Mouse (Mus musculus) C2C12 (cell line): ENCODE data around the gene Chp2. TPM values are rescaled to one million over a fixed set of nuclear protein-coding genes. Genes with fewer than 3 reads are reported as not detected.

Experiments
- H3K27me3 ChIP-seq: one replicate; pipeline ENCODE4 v1.6.1; 2011; ENCODE audit not compliant: control insufficient read depth, insufficient read depth, insufficient read length
- H3K36me3 ChIP-seq: one replicate; pipeline ENCODE4 v1.6.1; 2011; ENCODE audit not compliant: control insufficient read depth, insufficient read depth
- H3K4me3 ChIP-seq: one replicate; pipeline ENCODE4 v1.5.1; 2011; ENCODE audit warnings: mild to moderate bottlenecking, control low read depth; ENCODE audit not compliant: poor library complexity, insufficient read depth, severe bottlenecking
- H3K79me2 ChIP-seq: one replicate; pipeline ENCODE4 v1.6.1; 2011; ENCODE audit not compliant: control insufficient read depth, insufficient read depth
- H3K79me3 ChIP-seq: one replicate; pipeline ENCODE4 v1.6.1; 2011; ENCODE audit warnings: low read depth, control low read depth
- H3ac ChIP-seq: one replicate; pipeline ENCODE3; 2011; ENCODE audit warnings: low read depth; ENCODE audit not compliant: control insufficient read depth, insufficient read length
- CEBPB ChIP-seq: IDR thresholded peaks from one replicate; pipeline ENCODE4 v1.6.1; 2011; ENCODE audit warnings: low read depth, mild to moderate bottlenecking, control low read depth, moderate library complexity
- CTCF ChIP-seq: IDR thresholded peaks from one replicate; pipeline ENCODE4 v1.5.1; 2011; ENCODE audit not compliant: control insufficient read depth, insufficient read depth, insufficient read length
- FOSL1 ChIP-seq: IDR thresholded peaks from one replicate; pipeline ENCODE4 v1.8.0; 2011; ENCODE audit warnings: mild to moderate bottlenecking, low read length; ENCODE audit not compliant: poor library complexity, insufficient read depth, severe bottlenecking
- MAX ChIP-seq: IDR thresholded peaks from one replicate; pipeline ENCODE4 v1.6.1; 2011; ENCODE audit warnings: mild to moderate bottlenecking, control low read depth
- MYOD1 ChIP-seq: IDR thresholded peaks from one replicate; pipeline ENCODE4 v1.6.1; 2011; ENCODE audit warnings: low read depth; ENCODE audit not compliant: control insufficient read depth, insufficient read length
- MYOG ChIP-seq: IDR thresholded peaks from one replicate; pipeline ENCODE4 v1.6.1; 2011; ENCODE audit not compliant: control insufficient read depth, insufficient read length; ENCODE audit errors: extremely low read depth
- USF1 ChIP-seq: IDR thresholded peaks from one replicate; pipeline ENCODE4 v1.6.1; 2011; ENCODE audit warnings: low read depth, mild to moderate bottlenecking, control low read depth, moderate library complexity
- polyA plus RNA-seq: library from polyadenylated mRNA; unstranded; fragments of >200 nt; fragmentation: generic; extraction: Trizol; gene quantifications from one replicate; pipeline ENCODE4 v1.2.1, GENCODE M21; 2012; ENCODE audit warnings: missing spikeins

Chp2 gene
- polyA plus RNA-seq, 1 experiment, result not detected

- Histone ChIP-seq H3K79me3 (no peaks in the 10 kb centered on the region), H3ac (no peak overlapping the region), H3K27me3 (no peaks in the 10 kb centered on the region), H3K4me3 (no peak overlapping the region), H3K36me3 (no peaks in the 10 kb centered on the region), H3K79me2 (no peaks in the 10 kb centered on the region)
- peak; percentile 8 for TF ChIP-seq CTCF
- TF ChIP-seq CEBPB, result no peak
Measured at GRCm38 (mm10) chr7:122189484-122189883, 29.8 kb upstream of the Chp2 start.

- Histone ChIP-seq H3ac (no peak overlapping the region), H3K36me3 (no peaks in the 10 kb centered on the region), H3K4me3 (no peak overlapping the region), H3K27me3 (no peaks in the 10 kb centered on the region), H3K79me2 (no peaks in the 10 kb centered on the region), H3K79me3 (no peaks in the 10 kb centered on the region)
- no peak for TF ChIP-seq MYOD1
- no peak for TF ChIP-seq USF1
- no peak for TF ChIP-seq CTCF
- no peak for TF ChIP-seq CEBPB
- no peak for TF ChIP-seq FOSL1
- no peak for TF ChIP-seq MAX
- TF ChIP-seq MYOG, result no peak
Measured at GRCm38 (mm10) chr7:122191097-122191496, 28.2 kb upstream of the Chp2 start.

GRCm38 (mm10) chr7:122193919-122194318 is 25.4 kb upstream of the Chp2 start:
- Histone ChIP-seq H3K79me2 (no peaks in the 10 kb centered on the region), H3K79me3 (no peaks in the 10 kb centered on the region), H3K27me3 (no peaks in the 10 kb centered on the region), H3ac (no peak overlapping the region), H3K4me3 (no peak overlapping the region), H3K36me3 (no peaks in the 10 kb centered on the region)
- TF ChIP-seq USF1 (no peak), MAX (no peak), CTCF (no peak), CEBPB (no peak), MYOD1 (no peak), MYOG (no peak), FOSL1 (no peak)

GRCm38 (mm10) chr7:122196771-122197170 is 22.5 kb upstream of the Chp2 start:
- Histone ChIP-seq H3K4me3 (no peak overlapping the region), H3K27me3 (peaks cover 6% of the 10 kb centered on the region), H3ac (no peak overlapping the region), H3K79me3 (no peaks in the 10 kb centered on the region), H3K36me3 (no peaks in the 10 kb centered on the region), H3K79me2 (no peaks in the 10 kb centered on the region)
- TF ChIP-seq MYOG, result no peak
- TF ChIP-seq CTCF, result no peak
- TF ChIP-seq FOSL1, result no peak
- TF ChIP-seq MYOD1, result no peak
- TF ChIP-seq USF1, result no peak
- TF ChIP-seq CEBPB, result no peak
- TF ChIP-seq MAX, result no peak

- Histone ChIP-seq H3K27me3 (peaks cover 6% of the 10 kb centered on the region), H3K4me3 (no peak overlapping the region), H3K79me3 (no peaks in the 10 kb centered on the region), H3ac (no peak overlapping the region), H3K36me3 (no peaks in the 10 kb centered on the region), H3K79me2 (no peaks in the 10 kb centered on the region)
- TF ChIP-seq USF1 (no peak), FOSL1 (no peak), MAX (no peak), CTCF (no peak), MYOD1 (no peak), MYOG (no peak), CEBPB (no peak)
Measured at GRCm38 (mm10) chr7:122197306-122197705, 22.0 kb upstream of the Chp2 start.

- Histone ChIP-seq H3ac (no peak overlapping the region), H3K36me3 (no peaks in the 10 kb centered on the region), H3K4me3 (no peak overlapping the region), H3K27me3 (peaks cover 14% of the 10 kb centered on the region), H3K79me3 (no peaks in the 10 kb centered on the region), H3K79me2 (no peaks in the 10 kb centered on the region)
- peak; percentile 22 for TF ChIP-seq CTCF
- TF ChIP-seq MYOG, result no peak
Measured at GRCm38 (mm10) chr7:122199296-122199695, 20.0 kb upstream of the Chp2 start.
